Mouse (Mus musculus): Measurements from ENCODE around the gene Slc25a11.

The Slc25a11 gene

GRCm38 (mm10) chr11:70667271-70668150, 20.2 kb upstream of the Slc25a11 start:
- no peak for DNase-seq

GRCm38 (mm10) chr11:70666687-70667086, 19.4 kb upstream of the Slc25a11 start:
- no peak for DNase-seq

GRCm38 (mm10) chr11:70664741-70665140, 17.5 kb upstream of the Slc25a11 start:
- no peak for DNase-seq

DNA sequence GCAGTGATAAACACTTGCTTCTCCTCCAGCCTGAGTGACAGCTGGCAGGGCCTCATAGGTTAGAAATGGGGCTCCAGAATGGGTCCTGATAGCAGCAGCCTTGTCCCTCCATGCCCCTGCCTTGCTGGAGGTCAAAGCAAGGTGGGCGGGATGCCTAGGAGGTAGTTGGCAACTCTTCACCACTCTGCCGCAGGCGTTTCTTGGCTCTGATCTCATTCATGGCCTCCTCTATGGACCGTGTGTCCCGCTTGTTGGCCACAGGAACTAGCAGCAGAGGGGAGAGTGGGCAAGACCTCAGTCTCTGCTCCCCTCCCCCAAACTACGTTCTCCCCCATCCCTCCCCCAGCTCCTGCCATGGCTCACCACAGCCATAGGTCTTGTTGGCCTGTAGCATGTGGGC, 16.7 kb upstream of the Slc25a11 start:
- no peak for DNase-seq

DNA sequence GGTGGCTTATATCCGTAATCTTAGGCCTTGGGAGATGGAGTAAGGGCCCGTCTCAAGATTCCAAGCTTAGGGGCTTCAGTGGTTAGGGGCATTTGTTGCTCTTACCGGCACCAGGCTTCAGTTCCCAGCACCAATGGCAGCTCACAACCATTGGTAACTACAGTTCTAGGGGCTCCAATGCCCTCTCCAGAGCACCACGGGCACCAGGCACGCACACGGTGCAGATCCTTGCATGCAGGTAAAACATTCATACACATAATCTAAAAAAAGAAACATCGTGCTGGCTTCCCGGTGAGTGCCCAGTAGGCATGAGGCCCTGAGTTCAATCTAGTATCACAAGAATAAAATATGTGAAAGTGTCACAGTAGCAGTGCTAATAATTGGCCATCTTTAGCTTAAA, 15.8 kb upstream of the Slc25a11 start:
- DNase-seq, result no peak

DNA sequence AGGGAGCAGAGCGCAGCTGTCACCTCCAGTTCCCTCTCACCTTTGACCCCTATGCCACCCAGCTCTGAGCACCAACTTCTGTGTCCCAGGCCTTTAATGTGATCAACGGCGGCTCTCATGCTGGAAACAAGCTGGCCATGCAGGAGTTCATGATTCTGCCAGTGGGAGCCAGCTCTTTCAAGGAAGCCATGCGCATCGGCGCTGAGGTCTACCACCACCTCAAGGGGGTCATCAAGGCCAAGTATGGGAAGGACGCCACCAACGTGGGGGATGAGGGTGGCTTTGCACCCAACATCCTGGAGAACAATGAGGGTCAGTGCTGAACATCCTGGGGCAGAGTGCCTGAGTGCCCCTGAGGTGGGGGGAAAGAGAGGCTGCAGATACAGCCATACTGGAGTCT, 13.3 kb upstream of the Slc25a11 start:
- no peak for DNase-seq

- no peak for DNase-seq
Observed at GRCm38 (mm10) chr11:70658942-70659341, 11.7 kb upstream of the Slc25a11 start.

DNA sequence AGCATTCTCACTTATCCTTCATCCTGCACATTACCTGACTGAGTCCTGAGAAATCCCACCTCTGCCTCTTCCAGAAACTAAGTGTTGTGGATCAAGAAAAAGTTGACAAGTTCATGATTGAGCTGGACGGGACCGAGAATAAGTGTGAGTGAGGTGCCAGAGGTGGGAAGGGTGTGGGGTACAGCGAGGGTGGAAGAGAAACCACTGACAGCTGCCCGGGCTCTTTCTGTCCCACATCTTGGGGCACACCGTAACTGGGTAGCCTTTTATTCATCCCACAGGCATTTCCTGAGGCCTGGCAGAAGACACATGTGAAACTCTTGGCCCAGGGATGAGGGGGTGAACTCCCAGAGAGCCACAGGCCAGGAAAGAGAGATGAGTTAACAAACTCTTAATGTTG, 11.2 kb upstream of the Slc25a11 start:
- DNase-seq, result no peak

DNA sequence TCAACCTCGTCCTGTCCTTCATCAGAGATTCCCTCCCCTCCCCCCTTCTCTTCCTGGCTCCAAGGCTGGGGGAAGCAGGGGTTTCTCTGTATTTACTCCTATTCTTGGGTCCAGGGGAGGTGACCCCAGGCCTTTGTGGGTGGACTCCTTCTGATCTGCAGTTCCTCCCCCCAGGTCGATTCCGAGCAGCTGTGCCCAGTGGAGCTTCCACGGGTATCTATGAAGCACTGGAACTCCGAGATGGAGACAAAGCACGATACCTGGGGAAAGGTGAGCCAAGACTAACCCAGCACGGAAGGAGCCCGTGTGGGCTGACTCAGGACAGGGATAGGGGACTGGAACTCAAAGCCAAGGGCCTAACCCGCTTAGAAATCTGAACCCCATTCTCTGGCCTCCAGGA, 10.7 kb upstream of the Slc25a11 start:
- DNase-seq, result no peak

- no peak for DNase-seq
Observed at GRCm38 (mm10) chr11:70657573-70657972, 10.3 kb upstream of the Slc25a11 start.

GRCm38 (mm10) chr11:70656964-70657363, 9.7 kb upstream of the Slc25a11 start, which contains the start of gene Eno3:
Gene Eno3 (plus strand): TSS chr11:70657202.
- DNase-seq, result no peak

GRCm38 (mm10) chr11:70656456-70656927, 9.2 kb upstream of the Slc25a11 start:
- no peak for DNase-seq

DNA sequence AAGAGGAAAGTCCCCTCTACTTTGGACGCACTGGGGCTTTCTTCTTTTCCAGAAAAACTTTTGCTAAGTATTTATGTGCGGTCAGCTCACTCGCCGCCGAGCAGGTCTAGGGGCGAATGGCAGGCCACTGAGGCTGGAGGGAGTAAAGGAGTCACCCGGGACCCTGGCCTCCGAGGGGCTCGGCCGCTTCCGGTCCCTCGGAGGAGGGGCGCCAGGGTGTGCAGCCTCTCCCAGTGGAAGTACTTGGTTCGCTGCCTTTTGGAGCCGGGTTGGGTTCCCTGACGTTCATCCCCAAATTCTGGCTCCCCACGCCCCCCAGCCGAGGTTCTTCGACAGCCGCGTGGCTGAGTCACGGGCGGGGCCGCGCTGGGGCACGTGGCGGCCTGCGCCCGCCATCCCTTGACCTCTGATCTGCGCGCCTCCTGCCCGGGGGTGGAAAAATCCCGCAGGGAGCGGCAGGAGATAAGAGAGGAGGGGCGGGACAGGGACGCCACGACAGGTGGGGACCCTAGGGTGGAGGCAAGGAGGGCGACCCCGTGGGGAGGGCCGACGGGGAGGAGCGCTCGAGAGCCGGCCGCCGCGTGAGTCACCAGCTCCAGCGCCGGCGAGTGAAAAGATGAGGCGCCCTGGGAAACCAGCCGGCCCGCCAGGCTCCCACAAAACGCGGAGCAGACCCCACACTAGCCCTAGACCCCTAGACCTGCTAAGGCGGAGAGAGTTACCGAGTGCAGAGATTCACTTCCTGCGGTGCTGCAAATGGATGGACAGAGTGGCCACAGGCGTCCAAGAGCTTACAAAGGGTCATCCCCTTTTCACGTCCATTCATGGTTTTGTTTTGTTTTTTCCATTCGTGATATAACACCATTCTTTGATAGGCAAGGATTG, 8.5 kb upstream of the Slc25a11 start:
- peak; percentile 58 for DNase-seq

DNA sequence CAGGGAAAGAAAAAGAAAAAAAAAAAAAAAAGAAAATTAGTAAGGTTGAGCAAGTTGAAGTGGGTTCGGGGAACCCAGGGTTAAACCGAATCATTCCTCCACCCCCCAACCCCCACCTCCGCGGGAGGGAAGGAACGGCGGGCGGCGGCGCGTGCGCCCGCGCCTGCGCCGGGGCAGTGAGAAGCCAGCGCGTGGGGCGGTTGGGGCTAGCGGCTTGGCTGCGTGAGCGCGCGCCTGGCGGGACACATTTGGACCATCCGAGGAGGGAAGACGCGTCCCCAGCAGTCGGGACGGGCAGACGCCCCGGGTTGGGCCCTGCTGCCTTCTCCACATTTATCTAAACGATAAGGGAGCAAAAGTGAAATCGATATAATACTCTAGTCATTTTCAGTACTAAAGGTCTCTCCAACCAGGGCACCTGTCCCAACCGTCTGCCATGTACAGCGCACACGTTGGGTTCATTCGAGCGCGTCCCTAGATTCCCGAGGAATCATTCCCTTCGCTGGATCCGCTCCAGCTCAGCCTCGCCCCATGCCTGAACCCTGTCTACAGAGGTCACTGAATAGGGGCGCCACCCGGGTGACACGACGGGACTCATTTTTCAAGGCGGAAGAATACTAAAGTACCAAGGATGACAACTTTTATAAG, 7.8 kb upstream of the Slc25a11 start:
- peak; percentile 78 for DNase-seq

DNA sequence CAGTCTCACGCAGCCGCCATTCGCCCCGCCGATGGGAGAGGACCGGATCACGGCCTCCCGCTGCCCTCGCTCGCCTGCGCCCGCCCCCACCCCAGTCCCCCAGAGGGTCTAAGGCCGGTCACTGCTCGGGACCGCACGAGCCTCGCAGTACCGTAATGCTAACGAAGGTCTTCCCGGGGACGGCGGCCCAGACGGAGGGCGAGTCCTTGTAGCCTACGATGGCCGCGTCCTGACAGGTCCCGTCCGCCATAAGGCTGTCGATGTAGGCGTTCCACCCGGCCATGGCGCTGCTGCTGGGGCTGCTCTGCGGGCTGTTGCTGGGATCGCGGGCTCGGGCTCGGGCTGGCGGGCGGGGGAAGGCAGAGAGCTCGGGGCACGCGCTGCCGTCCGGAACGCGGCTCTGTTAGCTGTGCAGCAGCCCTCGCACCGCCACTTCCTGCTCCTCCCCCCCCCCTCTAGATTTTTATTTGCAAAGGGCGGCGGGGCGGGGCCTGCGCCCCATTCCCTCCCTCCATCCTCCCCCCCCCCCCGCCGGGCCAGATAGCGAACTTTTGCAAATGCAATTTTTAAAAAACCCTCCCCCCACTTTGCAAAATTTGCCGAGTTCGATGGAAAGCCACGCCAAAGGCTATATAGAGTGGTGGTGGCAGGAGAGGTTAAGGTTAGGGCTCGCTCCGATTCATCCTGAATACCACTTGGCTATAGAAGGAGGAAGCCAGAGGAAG, 7.1 kb upstream of the Slc25a11 start, which contains the start of gene Pfn1:
TSS of gene Pfn1 (minus strand) at position 447 of the 725 bp plus-strand sequence.
- DNase-seq, result peak; percentile 65

- DNase-seq, result peak; percentile 65
Observed at GRCm38 (mm10) chr11:70653345-70654197, 6.3 kb upstream of the Slc25a11 start.

GRCm38 (mm10) chr11:70652884-70653344, 5.6 kb upstream of the Slc25a11 start:
- DNase-seq, result no peak

DNA sequence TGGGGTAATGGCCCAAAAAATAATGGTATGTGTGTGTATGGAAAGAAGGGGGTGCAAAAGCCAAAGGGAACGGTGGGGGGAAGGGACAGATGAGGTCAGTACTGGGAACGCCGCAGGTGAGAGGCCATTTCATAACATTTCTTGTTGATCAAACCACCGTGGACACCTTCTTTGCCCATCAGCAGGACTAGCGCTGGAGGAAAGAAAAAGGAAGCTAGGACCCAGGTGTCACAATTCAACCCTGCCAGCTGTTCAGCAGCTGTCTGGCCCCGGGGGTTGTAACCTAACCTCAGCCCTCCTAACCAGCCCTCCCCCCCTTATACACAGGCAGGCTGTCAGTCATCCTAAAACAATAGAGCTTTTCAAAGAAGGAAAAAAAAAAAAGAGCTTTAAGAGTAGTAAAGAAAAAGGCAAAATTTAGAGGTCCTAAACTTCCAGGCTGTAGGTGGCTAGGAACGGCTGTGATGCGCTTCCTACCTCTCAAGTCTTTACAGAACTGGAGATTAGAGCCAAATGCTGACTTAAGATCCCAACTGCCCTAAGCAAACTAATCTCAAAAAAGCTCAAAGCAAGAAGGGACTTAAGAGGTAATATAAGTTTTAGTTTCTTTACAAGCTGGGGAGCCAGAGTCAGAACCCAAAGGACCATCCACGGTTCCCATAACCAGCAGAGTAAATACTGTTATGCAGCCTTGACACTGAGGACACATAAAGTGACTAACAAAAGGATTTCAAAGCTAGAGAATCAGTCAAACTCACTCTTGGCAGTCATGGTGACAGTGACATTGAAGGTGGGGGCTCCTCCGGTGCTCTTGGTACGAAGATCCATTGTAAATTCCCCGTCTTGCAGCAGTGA, 5.0 kb upstream of the Slc25a11 start:
- no peak for DNase-seq

- no peak for DNase-seq
Observed at GRCm38 (mm10) chr11:70651391-70651790, 4.1 kb upstream of the Slc25a11 start.
